Mouse (Mus musculus): ENCODE measurements around the gene Elavl4. TPM values are rescaled to one million over a fixed set of nuclear protein-coding genes. Genes with fewer than 3 reads are reported as not detected.

Elavl4 gene
- total RNA-seq, 2 experiments from 2014 or later = 53.3 to 59.0 TPM

- DNase-seq = no peak
Observed at GRCm38 (mm10) chr4:110264345-110264943, 87.3 kb downstream of the Elavl4 start.

GRCm38 (mm10) chr4:110257360-110257759, 94.3 kb downstream of the Elavl4 start:
- DNase-seq = no peak

- no peak for DNase-seq
Observed at GRCm38 (mm10) chr4:110255617-110256016, 96.1 kb downstream of the Elavl4 start.

GRCm38 (mm10) chr4:110250055-110250454, 101.7 kb downstream of the Elavl4 start:
- DNase-seq = no peak

- DNase-seq = no peak
Observed at GRCm38 (mm10) chr4:110242879-110243278, 108.8 kb downstream of the Elavl4 start.

- no peak for DNase-seq
Observed at GRCm38 (mm10) chr4:110234554-110234953, 117.2 kb downstream of the Elavl4 start.

GRCm38 (mm10) chr4:110232327-110232726, 119.4 kb downstream of the Elavl4 start:
- DNase-seq = no peak

GRCm38 (mm10) chr4:110231799-110232198, 119.9 kb downstream of the Elavl4 start:
- DNase-seq = no peak

- DNase-seq = no peak
Observed at GRCm38 (mm10) chr4:110229652-110230051, 122.1 kb downstream of the Elavl4 start.

GRCm38 (mm10) chr4:110229238-110229637, 122.5 kb downstream of the Elavl4 start:
- DNase-seq = no peak

- DNase-seq = peak; percentile 38 to 60
Observed at GRCm38 (mm10) chr4:110227621-110228031, 124.1 kb downstream of the Elavl4 start.

- DNase-seq = no peak
Observed at GRCm38 (mm10) chr4:110225492-110225891, 126.2 kb downstream of the Elavl4 start.

GRCm38 (mm10) chr4:110218819-110219218, 132.9 kb downstream of the Elavl4 start:
- DNase-seq = no peak

GRCm38 (mm10) chr4:110217553-110217952, 134.2 kb downstream of the Elavl4 start:
- DNase-seq = no peak

- DNase-seq = no peak
Observed at GRCm38 (mm10) chr4:110214543-110214942, 137.2 kb downstream of the Elavl4 start.

- DNase-seq = no peak
Observed at GRCm38 (mm10) chr4:110213666-110214065, 138.0 kb downstream of the Elavl4 start.

- DNase-seq = no peak
Observed at GRCm38 (mm10) chr4:110210246-110210645, 141.5 kb downstream of the Elavl4 start.

GRCm38 (mm10) chr4:110209613-110210012, 142.1 kb downstream of the Elavl4 start:
- no peak for DNase-seq

GRCm38 (mm10) chr4:110201680-110202079, 150.0 kb downstream of the Elavl4 start:
- DNase-seq = no peak

- no peak for DNase-seq
Observed at GRCm38 (mm10) chr4:110199897-110200296, 151.8 kb downstream of the Elavl4 start.

GRCm38 (mm10) chr4:110198600-110198999, 153.1 kb downstream of the Elavl4 start:
- DNase-seq = no peak

- no peak for DNase-seq
Observed at GRCm38 (mm10) chr4:110177263-110177662, 174.4 kb downstream of the Elavl4 start.

GRCm38 (mm10) chr4:110172028-110172427, 179.7 kb downstream of the Elavl4 start:
- DNase-seq = no peak

- DNase-seq = peak; percentile 18 to 23
Observed at GRCm38 (mm10) chr4:110165217-110165616, 186.5 kb downstream of the Elavl4 start.

GRCm38 (mm10) chr4:110161600-110161999, 190.1 kb downstream of the Elavl4 start:
- DNase-seq = no peak

Data from layer of hippocampus, postnatal 36 days (tissue).